Mouse (Mus musculus) E14TG2a.4 (cell line): ENCODE results near the gene Ap3d1.

Source experiments
- H3K27me3 ChIP-seq: 2 replicates; pipeline ENCODE4 v1.6.1; 2014; ENCODE audit warnings: low read length, control low read depth; ENCODE audit not compliant: insufficient read depth
- H3K36me3 ChIP-seq: 2 replicates; pipeline ENCODE4 v1.6.1; 2014; ENCODE audit warnings: low read length, control low read depth; ENCODE audit not compliant: insufficient read depth
- H3K4me1 ChIP-seq: replicated peaks from 2 replicates; pipeline ENCODE4 v1.6.1; 2014; ENCODE audit warnings: low read depth, low read length, control low read depth
- H3K4me3 ChIP-seq: replicated peaks from 2 replicates; pipeline ENCODE4 v1.5.1; 2014; ENCODE audit warnings: mild to moderate bottlenecking, low read length
- H3K9me3 ChIP-seq: 2 replicates; pipeline ENCODE4 v1.6.1; 2014; ENCODE audit warnings: low read length, control low read depth
- CTCF ChIP-seq: conservative IDR thresholded peaks from 2 replicates; pipeline ENCODE4 v1.5.1; 2014; ENCODE audit warnings: low read length
- NANOG ChIP-seq: IDR thresholded peaks from 2 replicates; pipeline ENCODE4 v1.6.1; 2014; ENCODE audit warnings: borderline replicate concordance, low read length, mixed read lengths
- POU5F1 ChIP-seq: IDR thresholded peaks from 2 replicates; pipeline ENCODE4 v1.6.1; 2014; ENCODE audit warnings: low read length, borderline replicate concordance

Gene Ap3d1

GRCm38 (mm10) chr10:80755291-80756015 lies 13.4 kb upstream of the Ap3d1 start:
- H3K27me3 ChIP-seq: no peaks in the 10 kb centered on the region
- TF ChIP-seq CTCF: no peak
- TF ChIP-seq POU5F1: no peak
- TF ChIP-seq NANOG: no peak
- peak overlapping the region; percentile 91 for H3K4me3 ChIP-seq
- no peaks in the 10 kb centered on the region for H3K9me3 ChIP-seq
- H3K36me3 ChIP-seq: peaks cover 36% of the 10 kb centered on the region
- peaks cover 70% of the 10 kb centered on the region for H3K4me1 ChIP-seq

- Histone ChIP-seq H3K27me3 (no peaks in the 10 kb centered on the region), H3K9me3 (no peaks in the 10 kb centered on the region), H3K4me1 (peaks cover 63% of the 10 kb centered on the region)
Observed at GRCm38 (mm10) chr10:80754594-80755290, 12.7 kb upstream of the Ap3d1 start, which contains the start of gene Dot1l. TSS of gene Dot1l (plus strand) at chr10:80755206.

GRCm38 (mm10) chr10:80752079-80752625 lies 10.1 kb upstream of the Ap3d1 start:
- 0 out of 2 replicates have a peak, but pooled peaks cover 6% of the 10 kb centered on the region for H3K36me3 ChIP-seq
- H3K9me3 ChIP-seq: no peaks in the 10 kb centered on the region
- H3K4me1 ChIP-seq: peaks cover 49% of the 10 kb centered on the region
- TF ChIP-seq CTCF (no peak), NANOG (no peak), POU5F1 (no peak)
- peak overlapping the region; percentile 74 for H3K4me3 ChIP-seq
- no peaks in the 10 kb centered on the region for H3K27me3 ChIP-seq

More at GRCm38 (mm10) chr10:80754594-80755290, 12.7 kb upstream of the Ap3d1 start, which contains the start of gene Dot1l:
- peaks cover 30% of the 10 kb centered on the region; the same call in 1 of the 2 replicates for H3K36me3 ChIP-seq
- TF ChIP-seq NANOG (no peak), CTCF (no peak), POU5F1 (no peak)
- H3K4me3 ChIP-seq: peak within 1 kb of the TSS; percentile 91

- Histone ChIP-seq H3K27me3 (no peaks in the 10 kb centered on the region), H3K36me3 (no peaks in the 10 kb centered on the region), H3K4me1 (peaks cover 40% of the 10 kb centered on the region), H3K9me3 (no peaks in the 10 kb centered on the region), H3K4me3 (peak overlapping the region; percentile 74)
- TF ChIP-seq CTCF (peak; percentile 20), POU5F1 (no peak), NANOG (no peak)
Observed at GRCm38 (mm10) chr10:80751188-80751832, 9.2 kb upstream of the Ap3d1 start.

- TF ChIP-seq POU5F1 (no peak), CTCF (no peak), NANOG (no peak)
Observed at GRCm38 (mm10) chr10:80748609-80749008, 6.5 kb upstream of the Ap3d1 start.

GRCm38 (mm10) chr10:80747410-80747809 lies 5.3 kb upstream of the Ap3d1 start:
- TF ChIP-seq POU5F1 (no peak), CTCF (peak; percentile 85), NANOG (no peak)
- Histone ChIP-seq H3K36me3 (no peaks in the 10 kb centered on the region), H3K27me3 (no peaks in the 10 kb centered on the region), H3K4me1 (peaks cover 44% of the 10 kb centered on the region), H3K9me3 (no peaks in the 10 kb centered on the region), H3K4me3 (no peak overlapping the region)

More at GRCm38 (mm10) chr10:80748609-80749008, 6.5 kb upstream of the Ap3d1 start:
- H3K4me1 ChIP-seq: peaks cover 41% of the 10 kb centered on the region
- no peaks in the 10 kb centered on the region for H3K27me3 ChIP-seq
- H3K9me3 ChIP-seq: no peaks in the 10 kb centered on the region
- H3K36me3 ChIP-seq: no peaks in the 10 kb centered on the region
- H3K4me3 ChIP-seq: no peak overlapping the region

- no peaks in the 10 kb centered on the region for H3K27me3 ChIP-seq
- H3K4me1 ChIP-seq: peaks cover 54% of the 10 kb centered on the region
- H3K4me3 ChIP-seq: no peak overlapping the region; the same call in 1 of the 2 replicates
- peaks cover 11% of the 10 kb centered on the region for H3K36me3 ChIP-seq
- H3K9me3 ChIP-seq: no peaks in the 10 kb centered on the region
- TF ChIP-seq CTCF (no peak), NANOG (no peak), POU5F1 (no peak)
Observed at GRCm38 (mm10) chr10:80744262-80744661, 2.2 kb upstream of the Ap3d1 start.

- H3K9me3 ChIP-seq: no peaks in the 10 kb centered on the region
Observed at GRCm38 (mm10) chr10:80741634-80742179, 357 bp downstream of the Ap3d1 start.

More at GRCm38 (mm10) chr10:80741634-80742179, 357 bp downstream of the Ap3d1 start:
- Histone ChIP-seq H3K27me3 (no peaks in the 10 kb centered on the region), H3K4me1 (peaks cover 62% of the 10 kb centered on the region), H3K4me3 (peak overlapping the region; percentile 98), H3K36me3 (peaks cover 29% of the 10 kb centered on the region)
- TF ChIP-seq POU5F1 (no peak), NANOG (no peak), CTCF (no peak)
